Mouse (Mus musculus): ENCODE data around the gene Pla2g6.

DNA sequence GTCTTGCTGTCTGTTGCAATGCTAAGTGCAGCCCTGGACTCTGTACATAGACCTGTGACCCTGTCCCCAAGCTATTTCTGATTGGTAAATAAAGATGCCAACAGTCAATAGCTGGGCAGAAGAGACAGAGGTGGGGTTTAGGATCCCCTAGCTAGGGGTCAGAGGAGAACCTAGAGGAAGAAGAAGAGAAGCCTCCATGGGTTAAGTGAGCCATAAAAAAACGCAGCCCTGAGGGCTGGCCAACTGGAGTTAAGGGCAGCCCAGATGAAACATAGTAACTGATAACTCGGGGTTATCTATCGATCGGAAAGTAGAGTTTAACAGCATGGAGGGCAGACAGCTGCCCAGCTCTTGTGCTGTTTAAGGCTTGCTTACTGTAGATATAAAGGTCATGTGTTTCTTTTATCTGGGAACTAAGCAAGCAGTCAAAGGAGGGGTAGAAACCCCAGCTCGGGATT, 6.4 kb downstream of the Pla2g6 start:
- TF ChIP-seq EP300 (IDR thresholded peaks at IDR 0.05; ENCODE audit: low read depth) (no peak), CTCF (IDR thresholded peaks at IDR 0.05; ENCODE audit: low read depth) (no peak)

Data from heart, postnatal 0 days (tissue).